Mouse (Mus musculus): ENCODE data around the gene Tpst1.

- no peak for TF ChIP-seq MAX (IDR thresholded peaks at IDR 0.05; ENCODE audit: low read depth)
- TF ChIP-seq POLR2A (IDR thresholded peaks at IDR 0.05; ENCODE audit: insufficient read length, low read depth), result no peak
- TF ChIP-seq USF1 (IDR thresholded peaks at IDR 0.05; ENCODE audit: low read depth), result no peak
- TF ChIP-seq TCF3 (IDR thresholded peaks at IDR 0.05; ENCODE audit: insufficient read length, low read depth), result no peak
- TF ChIP-seq CEBPB (IDR thresholded peaks at IDR 0.05; ENCODE audit: insufficient read depth, poor library complexity, severe bottlenecking), result no peak
- TF ChIP-seq TCF12 (IDR thresholded peaks at IDR 0.05; ENCODE audit: insufficient read depth, poor library complexity, severe bottlenecking), result no peak
These were observed 7.0 kb downstream of the Tpst1 start for GRCm38 (mm10) chr5:130080051-130080681.
